ENCODE assay signal across 8 mouse cellular contexts in the genomic region with DNA sequence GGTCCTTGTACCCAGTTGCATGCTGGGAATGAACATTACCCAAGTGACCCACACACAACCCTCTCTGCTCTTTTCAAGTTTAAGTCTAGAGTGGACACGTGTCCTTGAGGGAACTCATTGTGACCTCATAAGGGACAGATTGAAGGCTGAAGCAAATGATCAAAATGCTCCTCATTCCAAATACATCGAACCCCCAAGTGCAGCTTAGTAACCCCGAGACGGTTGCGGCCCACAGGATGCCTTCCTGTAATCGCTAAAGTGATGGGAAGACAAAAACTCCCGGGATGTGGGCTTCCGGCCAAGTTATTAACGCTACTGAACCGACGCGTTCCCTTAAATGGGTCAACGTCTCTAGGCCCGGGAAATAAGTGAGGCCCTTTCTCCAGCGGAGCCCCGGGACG. TPM values are rescaled to one million over a fixed set of nuclear protein-coding genes. Genes with fewer than 3 reads are reported as not detected.
DNase-seq lines count a peak whose midpoint lies in the region; ATAC-seq and TF ChIP-seq lines count a peak whose summit lies in the region.

No protein-coding gene starts in this region.

- ATAC-seq in heart, embryonic 13.5 days (ENCODE audit: extremely low read depth, insufficient number of reproducible peaks, low FRiP score, low TSS enrichment): no peak
- no peak for ATAC-seq in forebrain, embryonic 12.5 days (ENCODE audit: low FRiP score)
- ATAC-seq in liver, embryonic 16.5 days (ENCODE audit: low read depth): no peak
- ATAC-seq in CD4-positive, CD25-positive, alpha-beta regulatory T cell, adult 4 months: no peak

- peak overlapping the region; percentile 92 for H3K9ac ChIP-seq in heart, embryonic 13.5 days
- H3K9ac ChIP-seq in forebrain, embryonic 12.5 days: peak overlapping the region; percentile 94
- H3K9ac ChIP-seq in liver, embryonic 16.5 days (ENCODE audit: low read depth, low read length): peak overlapping the region; percentile 93

- H3K27ac ChIP-seq in heart, embryonic 13.5 days (replicated peaks): peak overlapping the region; percentile 84
- peak overlapping the region; percentile 96 for H3K27ac ChIP-seq in forebrain, embryonic 12.5 days
- peak overlapping the region; percentile 88 for H3K27ac ChIP-seq in liver, embryonic 16.5 days (ENCODE audit: low read length)

- H3K27me3 ChIP-seq in heart, embryonic 13.5 days (replicated peaks): no peaks in the 10 kb centered on the region; the same call in 1 of the 2 replicates
- no peaks in the 10 kb centered on the region for H3K27me3 ChIP-seq in E14TG2a.4 (ENCODE audit: insufficient read depth, low read length)
- H3K27me3 ChIP-seq in forebrain, embryonic 12.5 days: no peaks in the 10 kb centered on the region
- no peaks in the 10 kb centered on the region for H3K27me3 ChIP-seq in liver, embryonic 16.5 days (ENCODE audit: control insufficient read depth, insufficient read depth, low read depth, low read length)

- H3K4me3 ChIP-seq in heart, embryonic 13.5 days: peak overlapping the region; percentile 84
- H3K4me3 ChIP-seq in E14TG2a.4 (replicated peaks; ENCODE audit: low read length): peak overlapping the region; percentile 99
- H3K4me3 ChIP-seq in forebrain, embryonic 12.5 days (replicated peaks): peak overlapping the region; percentile 90
- peak overlapping the region; percentile 82 for H3K4me3 ChIP-seq in liver, embryonic 16.5 days (ENCODE audit: low read depth, low read length)

- no peak for DNase-seq in heart, postnatal 36 days
- DNase-seq in layer of hippocampus, postnatal 14 days (ENCODE audit: low spot score in 2 of 2): no peak
- no peak for DNase-seq in kidney, postnatal 4 days

- H3K4me2 ChIP-seq in heart, embryonic 13.5 days: peak overlapping the region; percentile 71
- H3K4me2 ChIP-seq in forebrain, embryonic 12.5 days: peak overlapping the region; percentile 83
- peak overlapping the region; percentile 76 for H3K4me2 ChIP-seq in liver, embryonic 16.5 days (ENCODE audit: low read depth, low read length)

- 1% methylated on average over 17 of the region's 17 CpGs for WGBS in heart, embryonic 13.5 days
- WGBS in forebrain, embryonic 12.5 days: 0% methylated on average over 17 of the region's 17 CpGs
- WGBS in liver, embryonic 16.5 days (ENCODE audit: insufficient replicate concordance): under 1% methylated on average over 17 of the region's 17 CpGs

- H3K4me1 ChIP-seq in heart, embryonic 13.5 days: peaks cover 41% of the 10 kb centered on the region
- H3K4me1 ChIP-seq in E14TG2a.4 (replicated peaks; ENCODE audit: low read depth, low read length): peaks cover 61% of the 10 kb centered on the region
- peaks cover 43% of the 10 kb centered on the region for H3K4me1 ChIP-seq in forebrain, embryonic 12.5 days
- H3K4me1 ChIP-seq in liver, embryonic 16.5 days (ENCODE audit: control insufficient read depth, low read depth, low read length): peaks cover 38% of the 10 kb centered on the region

- intact Hi-C loops in heart, postnatal 36 days (cut with DNase I): loop anchor here (10.0 kb wide), 1 partner anchor 643 kb away; the partner anchor contains the start of gene Tmem115

- no peak for TF ChIP-seq CTCF in E14TG2a.4 (conservative IDR thresholded peaks at IDR 0.05; ENCODE audit: low read length)

- H3K36me3 ChIP-seq in heart, embryonic 13.5 days: peaks cover 35% of the 10 kb centered on the region
- peaks cover 35% of the 10 kb centered on the region for H3K36me3 ChIP-seq in E14TG2a.4 (ENCODE audit: insufficient read depth, low read length)
- H3K36me3 ChIP-seq in forebrain, embryonic 12.5 days (replicated peaks): peaks cover 38% of the 10 kb centered on the region
- H3K36me3 ChIP-seq in liver, embryonic 16.5 days (ENCODE audit: control insufficient read depth, insufficient read depth): peaks cover 26% of the 10 kb centered on the region

- no peaks in the 10 kb centered on the region for H3K9me3 ChIP-seq in heart, embryonic 13.5 days
- no peaks in the 10 kb centered on the region for H3K9me3 ChIP-seq in E14TG2a.4 (ENCODE audit: low read length)
- no peaks in the 10 kb centered on the region for H3K9me3 ChIP-seq in forebrain, embryonic 12.5 days
- no peaks in the 10 kb centered on the region for H3K9me3 ChIP-seq in liver, embryonic 16.5 days (replicated peaks; ENCODE audit: control insufficient read depth, low read length)

RNA-seq across cellular contexts. Expression of gene Manf, which starts 0.4 kb away (rescaled TPM):
- 195 and 233 TPM in 2 replicates for polyA plus RNA-seq in heart, embryonic 13.5 days (2015; fragmentation: Nextera tagmentation; extraction: Ambion mirVana)
- 100 to 1,000 TPM in 1 of 2 experiments, 10 to 100 TPM in 1; 99.1 to 164 TPM for total RNA-seq in heart, postnatal 36 days (2021)
- 216 and 222 TPM in 2 replicates for polyA plus RNA-seq in forebrain, embryonic 12.5 days (2016; fragmentation: Nextera tagmentation; extraction: Ambion mirVana)
- polyA plus RNA-seq in liver, embryonic 16.5 days (2015; fragmentation: Nextera tagmentation; extraction: Ambion mirVana): 140 and 150 TPM in 2 replicates
- polyA plus RNA-seq in CD4-positive, CD25-positive, alpha-beta regulatory T cell, adult 4 months (2017; shearing (Covaris generic)): 100 to 1,000 TPM; 124 to 139 TPM
- 100 to 1,000 TPM; 130 to 156 TPM for total RNA-seq in layer of hippocampus, postnatal 14 days (2021)

RNA-seq across cellular contexts. Expression of gene Rbm15b, which starts 4.1 kb away (rescaled TPM):
- 4.7 and 5.5 TPM in 2 replicates for polyA plus RNA-seq in heart, embryonic 13.5 days (2015; fragmentation: Nextera tagmentation; extraction: Ambion mirVana)
- 10 to 100 TPM; 11.3 to 14.9 TPM for total RNA-seq in heart, postnatal 36 days (2021)
- polyA plus RNA-seq in forebrain, embryonic 12.5 days (2016; fragmentation: Nextera tagmentation; extraction: Ambion mirVana): 28.1 and 31.1 TPM in 2 replicates
- 1.5 and 1.6 TPM in 2 replicates for polyA plus RNA-seq in liver, embryonic 16.5 days (2015; fragmentation: Nextera tagmentation; extraction: Ambion mirVana)
- 1 to 10 TPM; 3.7 to 4.4 TPM for polyA plus RNA-seq in CD4-positive, CD25-positive, alpha-beta regulatory T cell, adult 4 months (2017; shearing (Covaris generic))
- 10 to 100 TPM; 48.2 to 51.2 TPM for total RNA-seq in layer of hippocampus, postnatal 14 days (2021)
